Mouse (Mus musculus): Measurements from ENCODE around the gene Gpatch8. TPM values are rescaled to one million over a fixed set of nuclear protein-coding genes. Genes with fewer than 3 reads are reported as not detected.
A peak's percentile ranks its signal among the peaks of the same experiment; 100 is the strongest.

Gene Gpatch8
- polyA plus RNA-seq, 1 experiment from 2014 or later = 43.4 TPM

GRCm38 (mm10) chr11:102453131-102453530, 103.1 kb downstream of the Gpatch8 start:
- no peak for ATAC-seq (replicated peaks; ENCODE audit: insufficient number of reproducible peaks, low FRiP score, low TSS enrichment, low read depth)
- no peak overlapping the region for H3K4me3 ChIP-seq (ENCODE audit: low read depth, low read length)
- DNase-seq (ENCODE audit: low spot score) = no peak

GRCm38 (mm10) chr11:102449043-102450008, 106.9 kb downstream of the Gpatch8 start:
- ATAC-seq (replicated peaks; ENCODE audit: insufficient number of reproducible peaks, low FRiP score, low TSS enrichment, low read depth) = no peak
- no peak overlapping the region for H3K9ac ChIP-seq (replicated peaks; ENCODE audit: low read length)
- H3K4me2 ChIP-seq (ENCODE audit: low read depth, low read length) = no peak overlapping the region
- no peaks in the 10 kb centered on the region for H3K36me3 ChIP-seq (replicated peaks; ENCODE audit: control insufficient read depth, insufficient read depth, low read depth, low read length)
- H3K4me3 ChIP-seq (ENCODE audit: low read depth, low read length) = no peak overlapping the region
- no peak for DNase-seq (ENCODE audit: low spot score)
- H3K4me1 ChIP-seq (ENCODE audit: control insufficient read depth, insufficient read depth, low read length) = peaks cover 13% of the 10 kb centered on the region
- no peaks in the 10 kb centered on the region for H3K9me3 ChIP-seq (replicated peaks; ENCODE audit: control insufficient read depth, low read length)
- no peak overlapping the region for H3K27ac ChIP-seq (replicated peaks; ENCODE audit: low read depth, low read length)
- H3K27me3 ChIP-seq (ENCODE audit: control insufficient read depth, insufficient read depth, low read length) = no peaks in the 10 kb centered on the region; the same call in 1 of the 2 replicates
- 45% methylated on average over 17 of the region's 17 CpGs for WGBS

More at GRCm38 (mm10) chr11:102453131-102453530, 103.1 kb downstream of the Gpatch8 start:
- Histone ChIP-seq H3K4me2 (ENCODE audit: low read depth, low read length) (no peak overlapping the region), H3K36me3 (replicated peaks; ENCODE audit: control insufficient read depth, insufficient read depth, low read depth, low read length) (no peaks in the 10 kb centered on the region), H3K9me3 (replicated peaks; ENCODE audit: control insufficient read depth, low read length) (no peaks in the 10 kb centered on the region), H3K4me1 (ENCODE audit: control insufficient read depth, insufficient read depth, low read length) (peaks cover 2% of the 10 kb centered on the region; the same call in 1 of the 2 replicates), H3K9ac (replicated peaks; ENCODE audit: low read length) (no peak overlapping the region), H3K27ac (replicated peaks; ENCODE audit: low read depth, low read length) (no peak overlapping the region), H3K27me3 (ENCODE audit: control insufficient read depth, insufficient read depth, low read length) (peaks cover 2% of the 10 kb centered on the region)
- WGBS = 15% methylated on average over 10 of the region's 10 CpGs

GRCm38 (mm10) chr11:102448327-102448726, 107.9 kb downstream of the Gpatch8 start:
- H3K4me1 ChIP-seq (ENCODE audit: control insufficient read depth, insufficient read depth, low read length) = peaks cover 13% of the 10 kb centered on the region
- no peaks in the 10 kb centered on the region for H3K9me3 ChIP-seq (replicated peaks; ENCODE audit: control insufficient read depth, low read length)
- no peak overlapping the region for H3K4me2 ChIP-seq (ENCODE audit: low read depth, low read length)
- H3K4me3 ChIP-seq (ENCODE audit: low read depth, low read length) = no peak overlapping the region
- no peaks in the 10 kb centered on the region for H3K36me3 ChIP-seq (replicated peaks; ENCODE audit: control insufficient read depth, insufficient read depth, low read depth, low read length)
- ATAC-seq (replicated peaks; ENCODE audit: insufficient number of reproducible peaks, low FRiP score, low TSS enrichment, low read depth) (no peak), DNase-seq (ENCODE audit: low spot score) (peak; percentile 14)
- no peak overlapping the region for H3K9ac ChIP-seq (replicated peaks; ENCODE audit: low read length)
- no peaks in the 10 kb centered on the region; the same call in 1 of the 2 replicates for H3K27me3 ChIP-seq (ENCODE audit: control insufficient read depth, insufficient read depth, low read length)
- no peak overlapping the region for H3K27ac ChIP-seq (replicated peaks; ENCODE audit: low read depth, low read length)
- WGBS = 10% methylated on average over 8 of the region's 8 CpGs

GRCm38 (mm10) chr11:102447497-102447896, 108.7 kb downstream of the Gpatch8 start, which contains the start of gene Fam171a2:
Fam171a2 (minus strand) TSS chr11:102447682.
- Histone ChIP-seq H3K4me1 (ENCODE audit: control insufficient read depth, insufficient read depth, low read length) (peaks cover 13% of the 10 kb centered on the region), H3K36me3 (replicated peaks; ENCODE audit: control insufficient read depth, insufficient read depth, low read depth, low read length) (0 out of 2 replicates have a peak, but pooled peaks cover 3% of the 10 kb centered on the region), H3K27ac (replicated peaks; ENCODE audit: low read depth, low read length) (peak within 1 kb of the TSS; percentile 88), H3K27me3 (ENCODE audit: control insufficient read depth, insufficient read depth, low read length) (no peaks in the 10 kb centered on the region; the same call in 1 of the 2 replicates), H3K9ac (replicated peaks; ENCODE audit: low read length) (peak within 1 kb of the TSS; percentile 98), H3K4me2 (ENCODE audit: low read depth, low read length) (peak within 1 kb of the TSS; percentile 38), H3K4me3 (ENCODE audit: low read depth, low read length) (peak within 1 kb of the TSS; percentile 94), H3K9me3 (replicated peaks; ENCODE audit: control insufficient read depth, low read length) (no peaks in the 10 kb centered on the region)
- ATAC-seq (replicated peaks; ENCODE audit: insufficient number of reproducible peaks, low FRiP score, low TSS enrichment, low read depth) (peak; percentile 85), DNase-seq (ENCODE audit: low spot score) (peak; percentile 88)
- under 1% methylated on average over 40 of the region's 40 CpGs for WGBS

DNA sequence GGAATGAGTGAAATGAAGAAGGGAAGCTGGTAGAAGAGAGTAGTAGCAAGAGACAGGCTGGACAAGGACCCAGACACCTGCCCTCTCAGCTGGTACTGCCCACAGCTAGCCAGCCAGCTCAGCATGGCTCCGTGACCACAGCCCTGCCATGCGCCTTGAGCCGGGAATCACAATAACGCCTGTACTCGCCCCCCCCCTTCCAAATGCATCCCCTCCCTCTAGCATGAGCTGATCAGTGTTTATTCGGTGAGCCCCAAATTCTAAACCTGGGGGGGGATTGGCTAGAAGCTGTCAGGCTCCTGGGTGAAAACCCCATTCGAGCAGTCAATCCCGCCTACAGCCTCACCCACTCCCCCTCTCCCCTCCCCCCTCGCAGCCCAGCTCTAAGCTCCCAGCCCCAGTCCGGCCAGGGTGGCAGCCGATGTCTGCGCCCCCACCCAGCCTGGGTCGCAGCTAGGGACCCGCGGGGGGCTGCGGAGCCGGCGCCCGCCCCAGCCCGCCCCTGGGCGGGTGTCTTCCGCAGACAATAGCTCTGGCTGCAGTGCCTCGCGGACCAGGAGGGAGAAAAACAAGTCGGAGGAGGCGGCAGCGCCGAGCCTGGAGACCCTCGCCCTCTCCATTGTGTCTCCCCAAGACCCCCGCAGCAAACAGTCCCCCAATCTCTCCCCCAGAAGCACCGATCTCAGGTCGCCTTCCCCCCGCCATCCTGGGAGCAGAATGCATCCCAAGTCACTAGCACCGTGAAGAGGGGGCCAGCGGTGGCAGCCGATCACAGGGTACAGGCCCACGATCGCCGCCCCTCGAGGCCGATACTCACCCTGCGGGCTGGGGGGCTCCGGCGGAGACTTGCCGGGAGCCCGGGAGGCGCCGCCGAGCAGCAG, 109.4 kb downstream of the Gpatch8 start:
- WGBS = under 1% methylated on average over 45 of the region's 49 CpGs
- H3K4me1 ChIP-seq (ENCODE audit: control insufficient read depth, insufficient read depth, low read length) = peaks cover 13% of the 10 kb centered on the region
- H3K36me3 ChIP-seq (replicated peaks; ENCODE audit: control insufficient read depth, insufficient read depth, low read depth, low read length) = peaks cover 3% of the 10 kb centered on the region; the same call in 1 of the 2 replicates

DNA sequence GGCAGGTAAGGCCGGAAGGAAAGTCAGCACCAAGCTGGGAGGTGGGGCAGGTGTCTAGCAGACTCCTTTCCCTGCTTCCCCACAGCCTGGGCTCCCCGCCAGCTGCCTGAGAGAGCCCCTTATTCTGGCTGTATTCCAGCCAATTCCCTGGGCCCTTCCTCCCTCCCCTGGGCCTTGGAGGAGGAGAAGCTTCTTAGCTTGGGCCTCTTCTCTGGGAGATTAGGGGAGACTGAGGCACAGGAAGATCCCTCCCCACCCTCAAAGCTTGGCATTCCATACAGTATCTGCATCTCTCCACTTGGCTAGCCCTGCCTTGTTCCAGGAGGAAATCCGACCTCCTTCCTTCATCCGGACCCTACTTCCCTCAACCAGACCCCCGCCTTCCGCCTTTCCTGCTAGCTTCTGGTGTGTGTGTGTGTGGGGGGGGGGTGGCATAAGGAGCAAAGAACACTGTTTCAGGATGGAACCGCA, 110.3 kb downstream of the Gpatch8 start:
- Histone ChIP-seq H3K4me1 (ENCODE audit: control insufficient read depth, insufficient read depth, low read length) (peaks cover 13% of the 10 kb centered on the region), H3K4me2 (ENCODE audit: low read depth, low read length) (peak overlapping the region; percentile 38), H3K9me3 (replicated peaks; ENCODE audit: control insufficient read depth, low read length) (no peaks in the 10 kb centered on the region), H3K27ac (replicated peaks; ENCODE audit: low read depth, low read length) (no peak overlapping the region), H3K4me3 (ENCODE audit: low read depth, low read length) (peak overlapping the region; percentile 94), H3K27me3 (ENCODE audit: control insufficient read depth, insufficient read depth, low read length) (no peaks in the 10 kb centered on the region; the same call in 1 of the 2 replicates), H3K9ac (replicated peaks; ENCODE audit: low read length) (peak overlapping the region; percentile 98), H3K36me3 (replicated peaks; ENCODE audit: control insufficient read depth, insufficient read depth, low read depth, low read length) (peaks cover 7% of the 10 kb centered on the region)
- ATAC-seq (replicated peaks; ENCODE audit: insufficient number of reproducible peaks, low FRiP score, low TSS enrichment, low read depth) (no peak), DNase-seq (ENCODE audit: low spot score) (peak; percentile 18)
- WGBS = 19% methylated on average over 7 of the region's 7 CpGs

More for the DNA sequence above, 109.4 kb downstream of the Gpatch8 start:
- peak; percentile 49 for ATAC-seq (replicated peaks; ENCODE audit: insufficient number of reproducible peaks, low FRiP score, low TSS enrichment, low read depth)
- Histone ChIP-seq H3K27ac (replicated peaks; ENCODE audit: low read depth, low read length) (peak overlapping the region; percentile 88), H3K4me2 (ENCODE audit: low read depth, low read length) (peak overlapping the region; percentile 38), H3K4me3 (ENCODE audit: low read depth, low read length) (peak overlapping the region; percentile 94), H3K9ac (replicated peaks; ENCODE audit: low read length) (peak overlapping the region; percentile 98), H3K27me3 (ENCODE audit: control insufficient read depth, insufficient read depth, low read length) (no peaks in the 10 kb centered on the region; the same call in 1 of the 2 replicates), H3K9me3 (replicated peaks; ENCODE audit: control insufficient read depth, low read length) (no peaks in the 10 kb centered on the region)
- DNase-seq (ENCODE audit: low spot score) = peak; percentile 65

- peak overlapping the region; percentile 38; the same call in 1 of the 2 replicates for H3K4me2 ChIP-seq (ENCODE audit: low read depth, low read length)
- WGBS = 16% methylated on average over 10 of the region's 10 CpGs
- no peaks in the 10 kb centered on the region; the same call in 1 of the 2 replicates for H3K27me3 ChIP-seq (ENCODE audit: control insufficient read depth, insufficient read depth, low read length)
- no peaks in the 10 kb centered on the region for H3K9me3 ChIP-seq (replicated peaks; ENCODE audit: control insufficient read depth, low read length)
- H3K9ac ChIP-seq (replicated peaks; ENCODE audit: low read length) = no peak overlapping the region; the same call in 1 of the 2 replicates
- ATAC-seq (replicated peaks; ENCODE audit: insufficient number of reproducible peaks, low FRiP score, low TSS enrichment, low read depth) = no peak
- H3K4me1 ChIP-seq (ENCODE audit: control insufficient read depth, insufficient read depth, low read length) = peaks cover 13% of the 10 kb centered on the region
- H3K4me3 ChIP-seq (ENCODE audit: low read depth, low read length) = no peak overlapping the region
- DNase-seq (ENCODE audit: low spot score) = no peak
- H3K27ac ChIP-seq (replicated peaks; ENCODE audit: low read depth, low read length) = no peak overlapping the region
- H3K36me3 ChIP-seq (replicated peaks; ENCODE audit: control insufficient read depth, insufficient read depth, low read depth, low read length) = peaks cover 8% of the 10 kb centered on the region
Measured at GRCm38 (mm10) chr11:102445264-102445890, 110.8 kb downstream of the Gpatch8 start.
